Mouse (Mus musculus) neural tube, embryonic 14.5 days (tissue): Measurements from ENCODE around the gene Zfp597. TPM values are rescaled to one million over a fixed set of nuclear protein-coding genes. Genes with fewer than 3 reads are reported as not detected.
"Not testable (repeated sequence)": the region's sequence is repeated elsewhere in the genome, so short reads cannot be mapped to it uniquely, and the experiment has no call there.

Source experiments
- ATAC-seq: fragments of 200-750 bp; cut with Nextera tagmentation; 2 replicates; pipeline ENCODE4 v1.8.0; 2017; ENCODE audit warnings: low read depth, mild to moderate bottlenecking, moderate TSS enrichment, moderate library complexity
- H3K27ac ChIP-seq: fragments of 300-500 bp; sonication (generic); 2 replicates; pipeline ENCODE4 v1.5.1; 2014; ENCODE audit warnings: low read depth, mild to moderate bottlenecking, control low read depth, low read length, moderate library complexity, mixed read lengths
- H3K27me3 ChIP-seq: fragments of 300-500 bp; sonication (generic); 2 replicates; pipeline ENCODE4 v1.6.1; 2014; ENCODE audit warnings: low read length; ENCODE audit not compliant: control insufficient read depth, insufficient read depth
- H3K36me3 ChIP-seq: fragments of 300-500 bp; sonication (generic); 2 replicates; pipeline ENCODE4 v1.6.1; 2014; ENCODE audit warnings: low read length, mixed read lengths; ENCODE audit not compliant: control insufficient read depth, insufficient read depth
- H3K4me1 ChIP-seq: fragments of 300-500 bp; sonication (generic); 2 replicates; pipeline ENCODE4 v1.6.1; 2014; ENCODE audit warnings: low read length; ENCODE audit not compliant: control insufficient read depth, insufficient read depth
- H3K4me2 ChIP-seq: fragments of 300-500 bp; sonication (generic); 2 replicates; pipeline ENCODE4 v1.6.1; 2014; ENCODE audit warnings: mild to moderate bottlenecking, low read depth, low read length, control low read depth
- H3K4me3 ChIP-seq: fragments of 300-500 bp; sonication (generic); 2 replicates; pipeline ENCODE4 v1.5.1; 2014; ENCODE audit warnings: low read depth, low read length, control low read depth, mixed read lengths
- H3K9ac ChIP-seq: fragments of 300-500 bp; sonication (generic); replicated peaks from 2 replicates; pipeline ENCODE4 v1.6.1; 2014; ENCODE audit warnings: low read depth, mild to moderate bottlenecking, control low read depth, low read length, mixed read lengths
- H3K9me3 ChIP-seq: fragments of 300-500 bp; sonication (generic); 2 replicates; pipeline ENCODE4 v1.6.1; 2016; ENCODE audit warnings: low read length; ENCODE audit not compliant: control insufficient read depth
- WGBS: fragments of 180-500 bp; shearing (Covaris S2); extraction: QIAGEN DNeasy Blood & Tissue Kit; methylation state at CpG from one replicate; pipeline ENCODE4 v1.1.7; 2014; 5-methylcytosine and 5-hydroxymethylcytosine counted together
- microRNA-seq: library from miRNA; unstranded; fragments of <30 nt; microRNA quantifications from one replicate; pipeline ENCODE4, GENCODE M21; 2016
- polyA plus RNA-seq: library from polyadenylated mRNA; unstranded; fragments of >200 nt; fragmentation: Nextera tagmentation; extraction: Ambion mirVana; gene quantifications from 2 replicates; pipeline ENCODE4 v1.2.1, GENCODE M21; 2014

Zfp597 gene
- polyA plus RNA-seq, 1 experiment from 2014 or later, result 21.6 TPM

- no peaks in the 10 kb centered on the region for H3K27me3 ChIP-seq
- ATAC-seq, result no peak
These were observed 64.2 kb downstream of the Zfp597 start for GRCm38 (mm10) chr16:3820202-3820601.

GRCm38 (mm10) chr16:3814667-3815066 is 69.7 kb downstream of the Zfp597 start:
- H3K9ac ChIP-seq, ATAC-seq, H3K36me3 ChIP-seq, H3K27me3 ChIP-seq, H3K27ac ChIP-seq, H3K9me3 ChIP-seq, H3K4me2 ChIP-seq, H3K4me3 ChIP-seq, H3K4me1 ChIP-seq: not testable (repeated sequence)
- WGBS, result 85% methylated on average over 6 of the region's 6 CpGs

More at GRCm38 (mm10) chr16:3820202-3820601, 64.2 kb downstream of the Zfp597 start:
- Histone ChIP-seq H3K4me1 (no peaks in the 10 kb centered on the region), H3K36me3 (no peaks in the 10 kb centered on the region), H3K9ac (no peak overlapping the region), H3K4me3 (no peak overlapping the region), H3K27ac (no peak overlapping the region), H3K4me2 (no peak overlapping the region), H3K9me3 (no peaks in the 10 kb centered on the region)
- 98% methylated on average over 2 of the region's 2 CpGs for WGBS

Small RNA genes within 50 kb of the gene (microRNA-seq; reads per million reads assigned to microRNA genes)
- not detected for gene Gm23493

Other genes starting within 250 kb of the Zfp597 start
- not detected in 2 replicates for gene Mefv, start 166.5 kb downstream of the Zfp597 start, polyA plus RNA-seq
- gene Zfp263, start 140.5 kb downstream of the Zfp597 start, polyA plus RNA-seq, result 30.1 and 39.2 TPM in 2 replicates
- not detected in 2 replicates for gene Olfr15, start 53.7 kb downstream of the Zfp597 start, polyA plus RNA-seq
- 3.0 TPM in 2 replicates for gene Zfp174, start 37.3 kb downstream of the Zfp597 start, polyA plus RNA-seq
- gene Naa60, start 12.2 kb downstream of the Zfp597 start, polyA plus RNA-seq, result 100 and 109 TPM in 2 replicates
- gene Gm20695, start 87 bp upstream of the Zfp597 start, polyA plus RNA-seq, result 3.3 and 4.0 TPM in 2 replicates
- 10.8 and 12.6 TPM in 2 replicates for gene 1700037C18Rik, start 24.1 kb upstream of the Zfp597 start, polyA plus RNA-seq
- 40.5 and 46.6 TPM in 2 replicates for gene Cluap1, start 24.2 kb upstream of the Zfp597 start, polyA plus RNA-seq
- gene Nlrc3, start 92.1 kb upstream of the Zfp597 start, polyA plus RNA-seq, result 1.0 and 1.5 TPM in 2 replicates
- gene Slx4, start 119.2 kb upstream of the Zfp597 start, polyA plus RNA-seq, result 38.0 and 38.8 TPM in 2 replicates
- 7.4 and 8.6 TPM in 2 replicates for gene Dnase1, start 152.4 kb upstream of the Zfp597 start, polyA plus RNA-seq
- 54.3 TPM in 2 replicates for gene Trap1, start 193.3 kb upstream of the Zfp597 start, polyA plus RNA-seq